Mouse (Mus musculus): Measurements from ENCODE around the gene Ces1a. TPM values are rescaled to one million over a fixed set of nuclear protein-coding genes. Genes with fewer than 3 reads are reported as not detected.

The Ces1a gene
- polyA plus RNA-seq (2015; fragmentation: Nextera tagmentation; extraction: Ambion mirVana), result not detected in 2 replicates

GRCm38 (mm10) chr8:93048092-93048491 is at the start of gene Ces1a:
Gene Ces1a, minus strand, starts transcription at chr8:93048192.
- no peak within 1 kb of the TSS for H3K4me2 ChIP-seq
- no peak within 1 kb of the TSS for H3K27ac ChIP-seq
- no peaks in the 10 kb centered on the region for H3K9me3 ChIP-seq (replicated peaks)
- ATAC-seq, result no peak
- no peaks in the 10 kb centered on the region for H3K4me1 ChIP-seq
- no peak within 1 kb of the TSS for H3K9ac ChIP-seq
- WGBS, result 88% methylated on average over 3 of the region's 3 CpGs
- H3K4me3 ChIP-seq, result no peak within 1 kb of the TSS
- H3K27me3 ChIP-seq, result no peaks in the 10 kb centered on the region
- H3K36me3 ChIP-seq (ENCODE audit: poor library complexity, severe bottlenecking), result no peaks in the 10 kb centered on the region

GRCm38 (mm10) chr8:93095376-93095775 is 47.4 kb upstream of the Ces1a start:
- no peaks in the 10 kb centered on the region for H3K36me3 ChIP-seq (ENCODE audit: poor library complexity, severe bottlenecking)
- H3K27ac ChIP-seq, result no peak overlapping the region
- H3K9ac ChIP-seq, result no peak overlapping the region
- no peak overlapping the region for H3K4me3 ChIP-seq
- H3K9me3 ChIP-seq (replicated peaks), result no peaks in the 10 kb centered on the region
- no peaks in the 10 kb centered on the region for H3K4me1 ChIP-seq
- H3K27me3 ChIP-seq, result no peaks in the 10 kb centered on the region
- no peak for ATAC-seq
- H3K4me2 ChIP-seq, result no peak overlapping the region

GRCm38 (mm10) chr8:93091324-93091723 is 43.3 kb upstream of the Ces1a start:
- Histone ChIP-seq H3K27me3 (no peaks in the 10 kb centered on the region), H3K4me3 (no peak overlapping the region), H3K4me2 (no peak overlapping the region), H3K9ac (no peak overlapping the region), H3K36me3 (ENCODE audit: poor library complexity, severe bottlenecking) (no peaks in the 10 kb centered on the region), H3K27ac (no peak overlapping the region), H3K4me1 (0 out of 2 replicates have a peak, but pooled peaks cover 7% of the 10 kb centered on the region), H3K9me3 (replicated peaks) (no peaks in the 10 kb centered on the region)
- ATAC-seq, result no peak
- WGBS, result 50% methylated on average over 1 of the region's 1 CpGs

GRCm38 (mm10) chr8:93088686-93089122 is 40.7 kb upstream of the Ces1a start:
- H3K9me3 ChIP-seq (replicated peaks), result no peaks in the 10 kb centered on the region
- H3K4me2 ChIP-seq, result no peak overlapping the region
- peak; percentile 61; the same call in 1 of the 2 replicates for ATAC-seq
- H3K4me3 ChIP-seq, result no peak overlapping the region
- H3K4me1 ChIP-seq, result 0 out of 2 replicates have a peak, but pooled peaks cover 7% of the 10 kb centered on the region
- H3K27ac ChIP-seq, result no peak overlapping the region
- H3K9ac ChIP-seq, result no peak overlapping the region
- no peaks in the 10 kb centered on the region for H3K36me3 ChIP-seq (ENCODE audit: poor library complexity, severe bottlenecking)
- 4% methylated on average over 2 of the region's 2 CpGs for WGBS
- H3K27me3 ChIP-seq, result no peaks in the 10 kb centered on the region

- ATAC-seq, result no peak
- no peaks in the 10 kb centered on the region for H3K27me3 ChIP-seq
- no peak overlapping the region for H3K9ac ChIP-seq
- 27% methylated on average over 7 of the region's 7 CpGs for WGBS
- 0 out of 2 replicates have a peak, but pooled peaks cover 7% of the 10 kb centered on the region for H3K4me1 ChIP-seq
- H3K9me3 ChIP-seq (replicated peaks), result no peaks in the 10 kb centered on the region
- H3K4me3 ChIP-seq, result no peak overlapping the region
- no peak overlapping the region for H3K27ac ChIP-seq
- no peaks in the 10 kb centered on the region for H3K36me3 ChIP-seq (ENCODE audit: poor library complexity, severe bottlenecking)
- no peak overlapping the region for H3K4me2 ChIP-seq
Measured at GRCm38 (mm10) chr8:93088193-93088592, 40.2 kb upstream of the Ces1a start.

- WGBS, result 78% methylated on average over 2 of the region's 2 CpGs
- ATAC-seq, result no peak
Measured at GRCm38 (mm10) chr8:93079887-93080286, 31.9 kb upstream of the Ces1a start, which contains the start of gene Ces1b. Gene Ces1b, minus strand, starts transcription at chr8:93080017.

GRCm38 (mm10) chr8:93075251-93075650 is 27.3 kb upstream of the Ces1a start:
- H3K27me3 ChIP-seq, result no peaks in the 10 kb centered on the region
- no peaks in the 10 kb centered on the region for H3K36me3 ChIP-seq (ENCODE audit: poor library complexity, severe bottlenecking)
- no peak overlapping the region for H3K4me3 ChIP-seq
- no peak overlapping the region for H3K27ac ChIP-seq
- H3K4me1 ChIP-seq, result no peaks in the 10 kb centered on the region
- no peaks in the 10 kb centered on the region for H3K9me3 ChIP-seq (replicated peaks)
- WGBS, result 92% methylated on average over 4 of the region's 4 CpGs
- ATAC-seq, result no peak
- no peak overlapping the region for H3K4me2 ChIP-seq
- no peak overlapping the region for H3K9ac ChIP-seq

More at GRCm38 (mm10) chr8:93079887-93080286, 31.9 kb upstream of the Ces1a start, which contains the start of gene Ces1b:
- Histone ChIP-seq H3K4me1 (no peaks in the 10 kb centered on the region), H3K36me3 (ENCODE audit: poor library complexity, severe bottlenecking) (no peaks in the 10 kb centered on the region), H3K27ac (no peak within 1 kb of the TSS), H3K9ac (no peak within 1 kb of the TSS), H3K4me3 (no peak within 1 kb of the TSS), H3K9me3 (replicated peaks) (no peaks in the 10 kb centered on the region), H3K27me3 (no peaks in the 10 kb centered on the region), H3K4me2 (no peak within 1 kb of the TSS)

- 68% methylated on average over 3 of the region's 3 CpGs for WGBS
- no peak for ATAC-seq
Measured at GRCm38 (mm10) chr8:93063416-93064117, 15.6 kb upstream of the Ces1a start.

GRCm38 (mm10) chr8:93059185-93059584 is 11.2 kb upstream of the Ces1a start:
- WGBS, result 14% methylated on average over 2 of the region's 2 CpGs

More at GRCm38 (mm10) chr8:93063416-93064117, 15.6 kb upstream of the Ces1a start:
- no peaks in the 10 kb centered on the region for H3K27me3 ChIP-seq
- H3K4me1 ChIP-seq, result no peaks in the 10 kb centered on the region
- no peak overlapping the region for H3K27ac ChIP-seq
- no peak overlapping the region for H3K9ac ChIP-seq
- H3K36me3 ChIP-seq (ENCODE audit: poor library complexity, severe bottlenecking), result no peaks in the 10 kb centered on the region
- no peak overlapping the region for H3K4me3 ChIP-seq
- H3K4me2 ChIP-seq, result no peak overlapping the region
- no peaks in the 10 kb centered on the region for H3K9me3 ChIP-seq (replicated peaks)

GRCm38 (mm10) chr8:93055238-93055637 is 7.2 kb upstream of the Ces1a start:
- Histone ChIP-seq H3K27ac (no peak overlapping the region), H3K4me2 (no peak overlapping the region), H3K36me3 (ENCODE audit: poor library complexity, severe bottlenecking) (no peaks in the 10 kb centered on the region), H3K9ac (no peak overlapping the region), H3K9me3 (replicated peaks) (no peaks in the 10 kb centered on the region), H3K4me1 (no peaks in the 10 kb centered on the region), H3K27me3 (no peaks in the 10 kb centered on the region), H3K4me3 (no peak overlapping the region)
- 61% methylated on average over 2 of the region's 2 CpGs for WGBS
- no peak for ATAC-seq

More at GRCm38 (mm10) chr8:93059185-93059584, 11.2 kb upstream of the Ces1a start:
- H3K4me2 ChIP-seq, result no peak overlapping the region
- no peaks in the 10 kb centered on the region for H3K9me3 ChIP-seq (replicated peaks)
- H3K9ac ChIP-seq, result no peak overlapping the region
- H3K4me3 ChIP-seq, result no peak overlapping the region
- H3K4me1 ChIP-seq, result no peaks in the 10 kb centered on the region
- H3K27ac ChIP-seq, result no peak overlapping the region
- H3K27me3 ChIP-seq, result no peaks in the 10 kb centered on the region
- no peaks in the 10 kb centered on the region for H3K36me3 ChIP-seq (ENCODE audit: poor library complexity, severe bottlenecking)
- ATAC-seq, result no peak

GRCm38 (mm10) chr8:93048510-93049416 is 771 bp upstream of the Ces1a start:
- Histone ChIP-seq H3K9ac (no peak overlapping the region), H3K9me3 (replicated peaks) (no peaks in the 10 kb centered on the region), H3K27ac (no peak overlapping the region), H3K36me3 (ENCODE audit: poor library complexity, severe bottlenecking) (no peaks in the 10 kb centered on the region), H3K27me3 (no peaks in the 10 kb centered on the region), H3K4me1 (no peaks in the 10 kb centered on the region), H3K4me3 (no peak overlapping the region), H3K4me2 (no peak overlapping the region)
- no peak for ATAC-seq
- 70% methylated on average over 4 of the region's 4 CpGs for WGBS

- ATAC-seq, result no peak
- H3K4me3 ChIP-seq, result no peak overlapping the region
Measured at GRCm38 (mm10) chr8:93043083-93043482, 4.9 kb downstream of the Ces1a start.

More at GRCm38 (mm10) chr8:93043083-93043482, 4.9 kb downstream of the Ces1a start:
- no peaks in the 10 kb centered on the region for H3K27me3 ChIP-seq
- H3K9ac ChIP-seq, result no peak overlapping the region
- WGBS, result 44% methylated on average over 1 of the region's 1 CpGs
- no peaks in the 10 kb centered on the region for H3K9me3 ChIP-seq (replicated peaks)
- no peak overlapping the region for H3K27ac ChIP-seq
- no peak overlapping the region for H3K4me2 ChIP-seq
- no peaks in the 10 kb centered on the region for H3K36me3 ChIP-seq (ENCODE audit: poor library complexity, severe bottlenecking)
- no peaks in the 10 kb centered on the region for H3K4me1 ChIP-seq

Data from forebrain, embryonic 13.5 days (tissue).